Mouse (Mus musculus): ENCODE data around the gene Ly6g5b. TPM values are rescaled to one million over a fixed set of nuclear protein-coding genes. Genes with fewer than 3 reads are reported as not detected.

Gene Ly6g5b
- polyA plus RNA-seq, 1 experiment: 4.7 TPM

GRCm38 (mm10) chr17:35100196-35100765 is 14.9 kb downstream of the Ly6g5b start:
- TF ChIP-seq CTCF (IDR thresholded peaks at IDR 0.05; ENCODE audit: control insufficient read depth, insufficient read depth, low read length) (no peak), POLR2A (IDR thresholded peaks at IDR 0.05; ENCODE audit: borderline replicate concordance, control insufficient read depth, low read depth, low read length) (no peak)
- Histone ChIP-seq H3K4me3 (replicated peaks; ENCODE audit: control insufficient read depth, low read depth, low read length) (no peak overlapping the region), H3K27ac (ENCODE audit: control insufficient read depth, insufficient read depth, low read depth, low read length, poor library complexity) (no peak overlapping the region), H3K4me1 (ENCODE audit: control insufficient read depth, insufficient read depth, low read length) (no peaks in the 10 kb centered on the region; the same call in 1 of the 2 replicates)
- 85% methylated on average over 10 of the region's 10 CpGs for WGBS

DNA sequence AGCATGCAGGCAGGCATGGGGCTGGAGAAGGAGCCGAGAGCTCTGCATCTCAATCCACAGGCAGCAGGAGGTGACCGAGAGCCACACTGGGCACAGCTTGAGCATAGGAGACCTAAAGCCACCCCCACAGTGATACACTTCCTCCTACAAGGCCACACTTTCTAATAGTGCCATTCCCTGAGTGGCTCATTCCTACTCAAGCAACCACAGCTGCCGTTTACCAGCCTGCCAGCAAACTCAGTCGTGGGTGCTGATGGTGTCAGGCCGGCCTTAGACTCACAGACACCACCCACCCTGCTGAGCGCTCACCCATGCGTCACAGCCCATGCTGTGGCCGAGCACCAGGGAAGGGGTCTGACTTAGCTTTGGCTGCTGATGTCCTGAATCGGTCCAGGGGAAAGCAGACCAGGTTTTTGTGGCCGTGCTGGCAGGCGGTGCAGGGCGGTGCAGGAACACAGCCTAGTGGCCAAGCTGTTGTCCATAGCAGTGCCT is 18.0 kb downstream of the Ly6g5b start:
- H3K4me3 ChIP-seq (replicated peaks; ENCODE audit: control insufficient read depth, low read depth, low read length): no peak overlapping the region
- no peak overlapping the region for H3K27ac ChIP-seq (ENCODE audit: control insufficient read depth, insufficient read depth, low read depth, low read length, poor library complexity)
- 87% methylated on average over 12 of the region's 12 CpGs for WGBS
- H3K4me1 ChIP-seq (ENCODE audit: control insufficient read depth, insufficient read depth, low read length): no peaks in the 10 kb centered on the region
- TF ChIP-seq POLR2A (IDR thresholded peaks at IDR 0.05; ENCODE audit: borderline replicate concordance, control insufficient read depth, low read depth, low read length): no peak
- no peak for TF ChIP-seq CTCF (IDR thresholded peaks at IDR 0.05; ENCODE audit: control insufficient read depth, insufficient read depth, low read length)

GRCm38 (mm10) chr17:35096597-35096996 is 18.6 kb downstream of the Ly6g5b start:
- TF ChIP-seq POLR2A (IDR thresholded peaks at IDR 0.05; ENCODE audit: borderline replicate concordance, control insufficient read depth, low read depth, low read length): no peak; the same call in 1 of the 2 replicates
- no peak for TF ChIP-seq CTCF (IDR thresholded peaks at IDR 0.05; ENCODE audit: control insufficient read depth, insufficient read depth, low read length)
- WGBS: 95% methylated on average over 12 of the region's 12 CpGs
- no peaks in the 10 kb centered on the region for H3K4me1 ChIP-seq (ENCODE audit: control insufficient read depth, insufficient read depth, low read length)
- H3K27ac ChIP-seq (ENCODE audit: control insufficient read depth, insufficient read depth, low read depth, low read length, poor library complexity): no peak overlapping the region
- no peak overlapping the region for H3K4me3 ChIP-seq (replicated peaks; ENCODE audit: control insufficient read depth, low read depth, low read length)

DNA sequence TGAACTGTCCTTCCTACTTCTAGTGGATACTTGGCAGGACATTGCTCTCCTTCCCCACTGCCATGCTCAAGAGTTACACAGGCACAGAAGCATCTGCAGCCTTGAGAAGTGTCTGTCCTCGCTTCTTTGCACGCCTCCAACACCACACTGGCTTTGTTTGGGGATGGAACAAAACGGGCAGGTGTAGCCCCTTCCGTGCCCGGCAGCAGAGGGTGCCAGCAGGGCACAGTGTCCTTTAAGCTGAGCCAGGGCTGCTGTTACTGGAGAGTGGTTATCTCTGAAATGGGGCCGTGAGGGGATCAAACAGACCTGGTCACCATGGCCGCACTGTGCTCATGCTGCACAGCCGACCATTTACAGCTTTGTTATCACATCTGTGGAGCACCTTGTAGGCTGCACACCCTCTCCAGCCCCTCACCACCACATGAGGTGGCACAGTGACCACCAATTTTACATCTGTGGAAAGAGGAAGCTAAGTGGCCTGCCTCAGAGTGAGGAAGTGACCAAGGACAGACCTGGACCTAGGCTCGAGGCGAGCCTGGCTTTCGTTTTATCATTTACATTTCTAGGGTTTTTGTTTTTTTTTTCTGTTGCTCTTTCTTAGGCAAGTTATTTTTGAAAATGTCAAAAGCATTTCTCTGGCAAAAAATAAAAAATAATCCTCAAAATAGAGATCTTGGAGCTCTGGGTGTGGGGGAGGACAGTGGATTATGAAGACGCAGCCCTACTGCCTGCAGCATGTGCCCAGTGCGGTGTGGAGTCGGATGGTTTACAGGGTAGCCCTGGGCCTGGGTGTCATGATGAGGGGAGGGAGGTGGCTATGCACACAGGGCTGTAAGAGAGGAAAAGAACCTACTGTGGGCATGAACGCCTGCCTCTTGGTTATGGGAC is 20.5 kb downstream of the Ly6g5b start:
- WGBS: 78% methylated on average over 15 of the region's 15 CpGs
- Histone ChIP-seq H3K4me1 (ENCODE audit: control insufficient read depth, insufficient read depth, low read length) (no peaks in the 10 kb centered on the region), H3K27ac (ENCODE audit: control insufficient read depth, insufficient read depth, low read depth, low read length, poor library complexity) (no peak overlapping the region), H3K4me3 (replicated peaks; ENCODE audit: control insufficient read depth, low read depth, low read length) (no peak overlapping the region)
- no peak for TF ChIP-seq POLR2A (IDR thresholded peaks at IDR 0.05; ENCODE audit: borderline replicate concordance, control insufficient read depth, low read depth, low read length)
- TF ChIP-seq CTCF (IDR thresholded peaks at IDR 0.05; ENCODE audit: control insufficient read depth, insufficient read depth, low read length): no peak

GRCm38 (mm10) chr17:35092403-35093198 is 22.6 kb downstream of the Ly6g5b start:
- no peak overlapping the region for H3K27ac ChIP-seq (ENCODE audit: control insufficient read depth, insufficient read depth, low read depth, low read length, poor library complexity)
- H3K4me3 ChIP-seq (replicated peaks; ENCODE audit: control insufficient read depth, low read depth, low read length): no peak overlapping the region
- WGBS: 80% methylated on average over 14 of the region's 14 CpGs
- H3K4me1 ChIP-seq (ENCODE audit: control insufficient read depth, insufficient read depth, low read length): no peaks in the 10 kb centered on the region; the same call in 1 of the 2 replicates
- TF ChIP-seq POLR2A (IDR thresholded peaks at IDR 0.05; ENCODE audit: borderline replicate concordance, control insufficient read depth, low read depth, low read length) (no peak), CTCF (IDR thresholded peaks at IDR 0.05; ENCODE audit: control insufficient read depth, insufficient read depth, low read length) (no peak)

DNA sequence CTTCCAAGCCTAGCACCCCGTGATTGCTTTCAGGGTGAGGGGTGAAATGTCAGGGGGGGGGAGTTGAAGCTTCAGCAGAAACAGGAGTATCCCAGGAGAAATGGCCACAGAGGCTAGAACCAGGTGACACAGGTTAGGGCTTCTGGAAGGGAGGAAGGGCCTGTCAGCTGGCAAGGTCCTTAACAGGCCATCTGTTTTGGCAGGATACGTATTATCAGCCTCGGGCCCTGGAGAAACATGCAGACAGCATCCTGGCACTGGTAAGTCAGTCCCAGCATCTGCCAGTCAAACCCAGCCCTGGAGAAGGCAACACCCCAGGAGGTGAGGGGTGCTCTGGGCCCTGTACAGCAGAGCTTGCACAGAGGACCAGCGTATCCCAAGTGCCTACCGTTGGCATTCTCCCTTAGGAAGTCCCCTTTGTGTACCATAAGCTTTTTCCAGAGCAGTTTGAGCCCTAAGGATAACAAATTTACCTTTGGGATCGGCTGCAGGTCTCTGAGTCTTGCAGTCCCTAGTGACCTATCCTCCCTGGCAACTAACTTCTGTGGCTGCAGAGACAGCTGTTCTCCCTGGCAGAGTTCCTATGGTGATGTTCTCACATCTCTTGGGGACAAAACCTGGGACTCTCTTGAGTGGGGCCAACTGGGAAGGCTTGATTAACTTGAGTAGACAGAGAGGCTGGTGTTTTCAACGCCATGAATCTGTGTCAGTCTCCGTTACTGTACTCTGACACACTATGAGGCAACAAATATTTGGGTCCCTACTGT is 24.9 kb downstream of the Ly6g5b start:
- WGBS: 65% methylated on average over 8 of the region's 8 CpGs
- Histone ChIP-seq H3K4me3 (replicated peaks; ENCODE audit: control insufficient read depth, low read depth, low read length) (peak overlapping the region; percentile 44), H3K4me1 (ENCODE audit: control insufficient read depth, insufficient read depth, low read length) (no peaks in the 10 kb centered on the region; the same call in 1 of the 2 replicates), H3K27ac (ENCODE audit: control insufficient read depth, insufficient read depth, low read depth, low read length, poor library complexity) (peak overlapping the region; percentile 14)
- TF ChIP-seq CTCF (IDR thresholded peaks at IDR 0.05; ENCODE audit: control insufficient read depth, insufficient read depth, low read length): no peak
- peak; percentile 50; the same call in 1 of the 2 replicates for TF ChIP-seq POLR2A (IDR thresholded peaks at IDR 0.05; ENCODE audit: borderline replicate concordance, control insufficient read depth, low read depth, low read length)

- no peak for TF ChIP-seq CTCF (IDR thresholded peaks at IDR 0.05; ENCODE audit: control insufficient read depth, insufficient read depth, low read length)
- TF ChIP-seq POLR2A (IDR thresholded peaks at IDR 0.05; ENCODE audit: borderline replicate concordance, control insufficient read depth, low read depth, low read length): peak; percentile 82; the same call in 1 of the 2 replicates
- Histone ChIP-seq H3K27ac (ENCODE audit: control insufficient read depth, insufficient read depth, low read depth, low read length, poor library complexity) (peak within 1 kb of the TSS; percentile 97), H3K4me3 (replicated peaks; ENCODE audit: control insufficient read depth, low read depth, low read length) (peak within 1 kb of the TSS; percentile 71), H3K4me1 (ENCODE audit: control insufficient read depth, insufficient read depth, low read length) (no peaks in the 10 kb centered on the region; the same call in none of the 2 replicates)
- WGBS: 2% methylated on average over 67 of the region's 67 CpGs
Measured at GRCm38 (mm10) chr17:35088825-35089644, 26.2 kb downstream of the Ly6g5b start, which contains the start of gene Abhd16a. TSS of gene Abhd16a (plus strand) at chr17:35089263.
